Mouse (Mus musculus): ENCODE measurements at regions not wholly inside any gene's neighbourhood (a gene's known extent, or its start where the extent isn't known, plus 50 kb on each side); places are given as distances from the start of the nearest gene placed in this dataset.

GRCm38 (mm10) chr11:35065959-35066414, 55.0 kb upstream of the Slit3 start:
- Histone ChIP-seq H3K4me3 (replicated peaks; ENCODE audit: low read length) (no peak overlapping the region), H3K9me3 (ENCODE audit: low read length) (no peaks in the 10 kb centered on the region), H3K27me3 (ENCODE audit: insufficient read depth, low read length) (peaks cover 10% of the 10 kb centered on the region), H3K36me3 (ENCODE audit: insufficient read depth, low read length) (no peaks in the 10 kb centered on the region), H3K4me1 (replicated peaks; ENCODE audit: low read depth, low read length) (no peaks in the 10 kb centered on the region)
- no peak for TF ChIP-seq NANOG (IDR thresholded peaks at IDR 0.05; ENCODE audit: borderline replicate concordance, low read length)
- TF ChIP-seq CTCF (conservative IDR thresholded peaks at IDR 0.05; ENCODE audit: low read length) = no peak
- TF ChIP-seq POU5F1 (IDR thresholded peaks at IDR 0.05; ENCODE audit: borderline replicate concordance, low read length) = no peak

DNA sequence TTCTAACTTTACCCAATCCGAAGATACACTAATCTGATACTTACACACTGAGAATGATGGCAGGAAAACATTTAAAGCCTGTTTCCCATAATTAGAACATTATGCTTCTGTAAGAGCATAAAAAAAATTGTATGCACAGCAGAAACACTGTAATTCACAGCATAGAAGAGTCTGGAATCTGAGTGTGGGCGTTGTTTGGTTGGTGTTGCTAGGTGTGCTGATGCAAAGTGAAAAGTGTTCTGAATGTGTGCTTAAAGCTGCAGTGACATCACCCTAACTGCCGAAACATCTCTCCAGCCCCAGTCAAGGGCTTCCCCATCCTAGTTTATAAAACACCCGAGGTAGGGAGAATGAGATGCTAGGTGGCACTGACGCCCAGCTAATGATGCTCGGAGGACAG, 63.2 kb upstream of the Slit3 start:
- Histone ChIP-seq H3K36me3 (ENCODE audit: insufficient read depth, low read length) (no peaks in the 10 kb centered on the region), H3K4me1 (replicated peaks; ENCODE audit: low read depth, low read length) (no peaks in the 10 kb centered on the region), H3K9me3 (ENCODE audit: low read length) (no peaks in the 10 kb centered on the region), H3K27me3 (ENCODE audit: insufficient read depth, low read length) (peaks cover 8% of the 10 kb centered on the region; the same call in 1 of the 2 replicates), H3K4me3 (replicated peaks; ENCODE audit: low read length) (no peak overlapping the region)
- TF ChIP-seq POU5F1 (IDR thresholded peaks at IDR 0.05; ENCODE audit: borderline replicate concordance, low read length) (no peak), CTCF (conservative IDR thresholded peaks at IDR 0.05; ENCODE audit: low read length) (no peak), NANOG (IDR thresholded peaks at IDR 0.05; ENCODE audit: borderline replicate concordance, low read length) (no peak)

DNA sequence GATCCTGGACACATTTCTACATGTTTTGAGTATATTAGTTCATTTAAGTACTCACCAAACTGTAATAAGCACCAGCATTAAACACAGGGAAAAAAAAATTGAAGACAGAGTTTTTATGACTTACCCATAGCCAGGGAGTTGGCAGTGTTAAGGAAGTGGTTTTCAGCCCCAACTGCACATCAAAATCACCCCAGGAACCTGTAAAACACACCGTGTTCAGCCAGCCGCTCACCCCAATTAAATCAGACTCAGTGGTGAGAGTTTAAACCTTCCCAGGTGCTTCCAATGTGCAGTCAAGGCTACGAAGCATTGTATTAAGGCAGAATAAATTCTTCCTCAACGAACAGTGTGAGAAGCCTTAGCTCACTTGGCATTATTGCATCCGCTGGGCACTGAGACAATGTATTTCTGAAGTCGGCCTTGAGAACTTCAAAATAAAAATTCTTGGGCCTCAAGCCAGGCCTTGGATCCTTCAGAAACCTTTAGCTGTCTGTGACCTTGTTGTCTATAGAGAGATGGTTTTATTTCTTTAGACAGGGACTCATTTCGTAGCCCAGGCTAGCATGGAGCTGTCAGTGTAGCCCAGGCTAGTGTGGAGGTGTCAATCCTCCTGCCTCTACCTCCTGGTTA, 65.4 kb upstream of the Slit3 start:
- H3K36me3 ChIP-seq (ENCODE audit: insufficient read depth, low read length) = no peaks in the 10 kb centered on the region

GRCm38 (mm10) chr11:35053613-35053950, 67.4 kb upstream of the Slit3 start:
- peaks cover 2% of the 10 kb centered on the region; the same call in 1 of the 2 replicates for H3K27me3 ChIP-seq (ENCODE audit: insufficient read depth, low read length)
- no peaks in the 10 kb centered on the region for H3K4me1 ChIP-seq (replicated peaks; ENCODE audit: low read depth, low read length)
- no peaks in the 10 kb centered on the region for H3K36me3 ChIP-seq (ENCODE audit: insufficient read depth, low read length)
- H3K9me3 ChIP-seq (ENCODE audit: low read length) = no peaks in the 10 kb centered on the region
- H3K4me3 ChIP-seq (replicated peaks; ENCODE audit: low read length) = no peak overlapping the region
- TF ChIP-seq NANOG (IDR thresholded peaks at IDR 0.05; ENCODE audit: borderline replicate concordance, low read length) (no peak), POU5F1 (IDR thresholded peaks at IDR 0.05; ENCODE audit: borderline replicate concordance, low read length) (no peak), CTCF (conservative IDR thresholded peaks at IDR 0.05; ENCODE audit: low read length) (no peak)

More for the DNA sequence above, 65.4 kb upstream of the Slit3 start:
- Histone ChIP-seq H3K9me3 (ENCODE audit: low read length) (no peaks in the 10 kb centered on the region), H3K4me3 (replicated peaks; ENCODE audit: low read length) (no peak overlapping the region), H3K4me1 (replicated peaks; ENCODE audit: low read depth, low read length) (no peaks in the 10 kb centered on the region), H3K27me3 (ENCODE audit: insufficient read depth, low read length) (peaks cover 8% of the 10 kb centered on the region; the same call in 1 of the 2 replicates)
- TF ChIP-seq POU5F1 (IDR thresholded peaks at IDR 0.05; ENCODE audit: borderline replicate concordance, low read length) = no peak
- TF ChIP-seq CTCF (conservative IDR thresholded peaks at IDR 0.05; ENCODE audit: low read length) = no peak
- no peak for TF ChIP-seq NANOG (IDR thresholded peaks at IDR 0.05; ENCODE audit: borderline replicate concordance, low read length)

GRCm38 (mm10) chr11:35052856-35053612, 68.0 kb upstream of the Slit3 start:
- Histone ChIP-seq H3K4me1 (replicated peaks; ENCODE audit: low read depth, low read length) (no peaks in the 10 kb centered on the region), H3K36me3 (ENCODE audit: insufficient read depth, low read length) (no peaks in the 10 kb centered on the region), H3K27me3 (ENCODE audit: insufficient read depth, low read length) (no peaks in the 10 kb centered on the region), H3K4me3 (replicated peaks; ENCODE audit: low read length) (no peak overlapping the region), H3K9me3 (ENCODE audit: low read length) (no peaks in the 10 kb centered on the region)
- TF ChIP-seq CTCF (conservative IDR thresholded peaks at IDR 0.05; ENCODE audit: low read length) (no peak), POU5F1 (IDR thresholded peaks at IDR 0.05; ENCODE audit: borderline replicate concordance, low read length) (no peak), NANOG (IDR thresholded peaks at IDR 0.05; ENCODE audit: borderline replicate concordance, low read length) (no peak)

- Histone ChIP-seq H3K9me3 (ENCODE audit: low read length) (no peaks in the 10 kb centered on the region), H3K4me3 (replicated peaks; ENCODE audit: low read length) (no peak overlapping the region), H3K36me3 (ENCODE audit: insufficient read depth, low read length) (no peaks in the 10 kb centered on the region), H3K4me1 (replicated peaks; ENCODE audit: low read depth, low read length) (no peaks in the 10 kb centered on the region), H3K27me3 (ENCODE audit: insufficient read depth, low read length) (no peaks in the 10 kb centered on the region)
- TF ChIP-seq CTCF (conservative IDR thresholded peaks at IDR 0.05; ENCODE audit: low read length) (no peak), POU5F1 (IDR thresholded peaks at IDR 0.05; ENCODE audit: borderline replicate concordance, low read length) (no peak), NANOG (IDR thresholded peaks at IDR 0.05; ENCODE audit: borderline replicate concordance, low read length) (no peak)
Observed at GRCm38 (mm10) chr11:35049663-35050215, 71.3 kb upstream of the Slit3 start.

DNA sequence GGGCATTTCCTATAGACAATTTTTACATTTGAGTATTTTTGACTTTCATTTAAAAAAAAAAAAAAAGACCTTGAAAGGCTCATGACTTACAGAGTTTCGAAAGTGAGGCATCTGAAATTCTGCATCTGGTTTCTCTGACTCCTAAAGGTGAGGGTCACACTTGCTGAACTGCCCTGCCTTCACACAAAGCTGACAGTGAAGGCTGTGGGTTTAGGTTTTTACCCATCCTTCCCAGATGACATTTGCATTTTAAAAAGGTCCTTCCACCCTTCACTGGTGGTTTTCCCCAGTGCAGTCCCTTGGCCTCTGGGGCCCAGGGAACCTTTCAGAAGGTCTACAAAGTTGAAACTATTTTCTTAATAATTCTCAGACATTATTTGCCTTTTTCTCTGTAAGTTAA, 76.4 kb upstream of the Slit3 start:
- Histone ChIP-seq H3K9me3 (ENCODE audit: low read length) (no peaks in the 10 kb centered on the region), H3K36me3 (ENCODE audit: insufficient read depth, low read length) (no peaks in the 10 kb centered on the region), H3K27me3 (ENCODE audit: insufficient read depth, low read length) (no peaks in the 10 kb centered on the region), H3K4me1 (replicated peaks; ENCODE audit: low read depth, low read length) (no peaks in the 10 kb centered on the region), H3K4me3 (replicated peaks; ENCODE audit: low read length) (no peak overlapping the region)
- no peak for TF ChIP-seq CTCF (conservative IDR thresholded peaks at IDR 0.05; ENCODE audit: low read length)
- TF ChIP-seq NANOG (IDR thresholded peaks at IDR 0.05; ENCODE audit: borderline replicate concordance, low read length) = no peak
- no peak for TF ChIP-seq POU5F1 (IDR thresholded peaks at IDR 0.05; ENCODE audit: borderline replicate concordance, low read length)

DNA sequence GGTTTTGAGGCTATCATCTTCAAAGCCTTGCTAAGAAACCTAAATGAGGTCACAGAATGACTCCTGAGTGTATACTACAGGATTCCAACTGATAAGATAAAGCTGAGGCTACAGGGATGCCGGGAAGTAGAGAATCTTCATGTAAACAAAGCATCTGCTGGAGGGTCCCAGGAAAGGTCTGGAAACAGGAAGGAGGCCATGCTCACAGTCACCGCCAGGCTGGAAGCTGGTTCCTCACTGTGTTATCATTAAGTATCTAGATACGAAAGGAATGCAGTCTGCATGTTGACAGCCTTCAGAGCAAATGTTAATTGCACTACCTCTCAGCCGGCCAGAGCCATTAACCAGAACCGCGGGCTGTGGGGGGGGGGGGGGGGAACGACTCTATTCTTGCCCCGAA, 96.6 kb upstream of the Slit3 start:
- Histone ChIP-seq H3K4me1 (replicated peaks; ENCODE audit: low read depth, low read length) (no peaks in the 10 kb centered on the region), H3K27me3 (ENCODE audit: insufficient read depth, low read length) (no peaks in the 10 kb centered on the region), H3K9me3 (ENCODE audit: low read length) (no peaks in the 10 kb centered on the region), H3K36me3 (ENCODE audit: insufficient read depth, low read length) (no peaks in the 10 kb centered on the region), H3K4me3 (replicated peaks; ENCODE audit: low read length) (no peak overlapping the region)
- TF ChIP-seq POU5F1 (IDR thresholded peaks at IDR 0.05; ENCODE audit: borderline replicate concordance, low read length) (no peak), NANOG (IDR thresholded peaks at IDR 0.05; ENCODE audit: borderline replicate concordance, low read length) (no peak)
